Mouse (Mus musculus) c-Kit-positive CD71-negative TER-119-negative erythroid progenitor cells, embryonic 14.5 days (primary cell): ENCODE data around the gene Ydjc.
A peak's percentile ranks its signal among the peaks of the same experiment; 100 is the strongest.

ENCODE experiments used
- DNase-seq: peaks from one replicate; pipeline ENCODE4 v3.0.0-alpha.2; 2013; ENCODE audit warnings: low read depth

The Ydjc gene

DNA sequence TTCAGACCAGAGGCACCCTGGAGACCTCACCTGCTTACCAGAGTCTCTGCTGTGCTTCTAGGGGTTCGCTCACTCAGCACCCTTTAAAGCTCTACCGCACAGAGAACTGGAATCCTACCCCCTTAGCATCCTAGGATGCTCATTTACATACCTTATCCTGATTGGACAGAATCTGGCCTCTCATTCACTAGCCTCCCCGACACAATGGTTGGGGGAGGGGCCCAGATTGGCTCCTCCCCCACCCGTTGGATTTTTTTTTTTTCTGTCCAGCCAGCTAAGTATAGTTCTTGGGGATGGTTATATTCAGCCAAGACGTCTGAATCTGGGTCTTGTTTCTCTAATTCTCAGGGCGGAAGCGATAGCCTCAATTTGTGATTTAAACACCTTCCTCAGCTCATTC is at the start of gene Ydjc:
Ydjc (plus strand) TSS at position 283 of the 400 bp plus-strand sequence.
- no peak for DNase-seq

- no peak for DNase-seq
These were observed 47.5 kb upstream of the Ydjc start for GRCm38 (mm10) chr16:17096938-17097337.

DNA sequence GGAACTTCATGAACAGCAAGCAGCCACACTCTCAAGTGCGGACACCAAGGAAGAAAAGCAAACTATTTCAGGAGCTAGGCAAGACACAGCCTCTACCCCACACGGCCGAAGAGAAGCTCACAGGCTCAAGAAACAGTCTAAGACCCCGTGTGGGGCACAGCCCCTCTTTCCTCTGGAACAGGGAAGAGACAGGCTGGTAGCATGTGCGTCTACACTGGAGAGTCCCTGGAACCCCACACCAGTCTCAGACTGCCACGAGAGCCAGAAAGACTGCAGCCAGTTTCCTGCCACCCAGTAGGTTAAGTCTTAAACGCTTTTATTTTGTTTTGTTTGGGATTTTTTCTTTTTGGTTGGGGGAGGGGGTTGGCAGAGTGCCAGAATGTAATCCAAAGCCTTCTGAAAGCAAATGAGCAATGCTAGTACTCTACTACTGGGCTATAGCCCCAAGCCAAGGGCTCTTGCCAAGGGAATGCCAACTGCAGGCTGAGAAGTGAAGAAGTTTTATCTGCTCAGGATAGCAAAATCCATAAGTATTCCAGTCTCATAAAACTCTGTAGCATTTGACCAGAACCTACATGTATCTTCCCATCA is 41.7 kb upstream of the Ydjc start:
- DNase-seq: no peak

DNA sequence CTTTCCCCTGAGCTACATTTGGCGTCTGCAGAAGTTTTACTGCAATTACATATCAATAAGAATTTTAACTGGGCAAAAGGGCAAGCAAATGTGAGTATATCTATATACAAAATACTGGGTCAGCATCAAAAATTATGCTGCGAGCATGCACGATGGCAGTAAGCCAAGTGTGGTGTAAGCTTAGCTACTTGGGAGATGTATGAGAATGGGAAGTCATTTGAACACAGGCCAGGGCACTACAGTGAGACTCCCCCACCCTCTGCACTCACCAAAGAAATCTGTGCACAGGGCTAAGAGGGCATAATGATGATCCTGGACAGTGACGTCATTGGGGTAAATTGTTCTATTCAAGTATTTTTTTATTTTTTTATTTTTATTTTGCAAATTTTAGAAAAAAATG is 39.8 kb upstream of the Ydjc start:
- DNase-seq: no peak

GRCm38 (mm10) chr16:17110771-17111743 is 33.4 kb upstream of the Ydjc start, which contains the start of gene Ppil2:
Ppil2 (minus strand) TSS chr16:17111257.
- no peak for DNase-seq

DNA sequence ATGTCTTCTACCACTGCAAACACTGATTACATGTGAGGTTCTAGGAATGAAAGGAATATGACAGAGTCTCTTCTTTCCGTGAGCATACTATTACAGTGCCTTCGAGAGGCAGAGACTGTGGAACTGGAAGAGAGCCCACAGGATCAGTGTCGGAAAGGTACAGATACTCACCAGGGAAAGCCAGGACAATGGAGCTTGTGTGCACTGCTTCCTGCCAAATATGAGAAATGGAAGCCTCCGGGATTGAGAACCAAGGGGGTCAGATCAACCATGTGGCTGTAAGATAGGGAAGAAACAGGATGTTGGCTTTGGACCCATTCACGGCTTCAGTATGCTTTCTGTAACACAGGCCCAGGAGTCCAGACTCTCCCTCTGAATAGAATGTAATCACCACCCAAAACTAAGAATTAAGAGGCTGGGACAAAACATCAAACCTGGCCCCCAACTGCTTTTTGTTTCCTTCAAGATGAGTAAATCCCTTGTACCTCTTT is 27.1 kb upstream of the Ydjc start:
- no peak for DNase-seq

- no peak for DNase-seq
These were observed 22.9 kb upstream of the Ydjc start for GRCm38 (mm10) chr16:17121569-17121968.

DNA sequence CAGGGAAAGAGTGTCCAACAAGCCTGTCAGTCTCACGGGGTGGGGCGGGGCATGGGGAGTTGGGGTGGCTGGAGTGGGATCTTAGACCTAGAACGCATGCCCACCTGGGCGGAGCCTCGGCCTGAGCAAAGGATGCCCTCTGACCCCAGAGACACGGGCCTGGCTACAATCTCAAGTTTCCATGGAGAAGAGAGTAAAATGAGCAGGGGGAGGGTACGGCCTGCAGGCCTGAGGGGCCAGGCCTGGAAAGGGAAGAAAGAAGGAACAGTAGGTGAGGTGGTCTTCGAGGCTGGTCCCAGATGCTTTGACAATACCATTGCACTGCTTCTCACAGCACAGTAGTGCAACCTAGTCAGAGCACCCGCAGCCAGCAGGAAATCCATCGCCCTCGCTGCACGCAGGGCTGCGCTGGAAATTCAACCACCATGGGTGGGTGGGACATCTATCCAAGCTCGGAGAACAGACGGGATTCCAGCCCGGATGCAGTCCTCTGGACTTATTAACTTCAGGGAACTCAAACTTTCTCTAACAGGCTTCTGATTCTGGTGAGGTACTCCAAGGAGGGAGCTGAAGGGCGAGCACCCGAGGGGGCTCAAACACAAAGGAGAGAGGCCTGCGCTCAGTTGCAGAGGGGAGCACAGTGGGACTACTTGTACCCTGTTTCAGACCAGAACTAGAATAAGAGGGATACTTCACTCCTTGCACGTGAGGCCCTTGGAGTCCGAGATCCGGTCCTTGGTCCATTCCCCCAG is 20.1 kb upstream of the Ydjc start:
- DNase-seq: no peak

DNA sequence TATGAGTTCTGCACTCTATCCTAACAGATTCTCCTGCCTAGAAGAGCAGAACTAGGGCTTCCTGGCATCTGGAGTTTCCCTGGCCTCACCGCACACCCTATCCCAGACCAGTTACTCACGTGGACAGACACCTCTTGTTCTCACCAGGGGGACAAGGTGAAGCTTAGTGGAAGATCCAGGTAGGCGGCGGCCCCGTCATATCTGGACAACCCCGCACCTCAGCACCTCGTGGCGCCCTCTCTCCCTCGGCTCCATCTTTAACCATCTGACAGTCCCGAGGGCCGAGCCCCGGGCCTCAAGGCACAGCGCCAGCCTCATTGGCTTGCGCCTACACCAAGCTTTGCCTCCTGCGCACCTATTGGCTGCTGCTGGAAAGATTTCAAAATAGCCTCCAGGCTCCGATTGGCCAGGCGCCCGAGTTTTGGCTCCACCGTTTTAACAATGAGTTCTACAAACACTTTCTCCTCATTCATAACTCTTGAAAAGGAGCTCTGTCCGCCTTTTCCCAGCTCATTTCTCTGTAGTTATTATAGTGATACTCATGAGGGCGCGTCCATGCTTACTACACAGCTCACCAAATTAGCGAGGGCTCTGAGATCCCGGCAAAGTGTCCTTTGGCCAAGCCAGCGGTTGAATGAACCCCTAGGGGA is 19.4 kb upstream of the Ydjc start, which contains the start of gene 2610318N02Rik:
2610318N02Rik (minus strand) TSS at position 297 of the 650 bp plus-strand sequence.
- peak; percentile 81 for DNase-seq

- no peak for DNase-seq
These were observed 17.1 kb upstream of the Ydjc start for GRCm38 (mm10) chr16:17127292-17127691.

GRCm38 (mm10) chr16:17131191-17132088 is 13.0 kb upstream of the Ydjc start:
- DNase-seq: no peak

GRCm38 (mm10) chr16:17132089-17132905 is 12.1 kb upstream of the Ydjc start, which contains the start of gene Sdf2l1:
Sdf2l1 (minus strand) TSS chr16:17132383.
- peak; percentile 94 for DNase-seq

GRCm38 (mm10) chr16:17132906-17133200 is 11.6 kb upstream of the Ydjc start:
- DNase-seq: no peak

DNA sequence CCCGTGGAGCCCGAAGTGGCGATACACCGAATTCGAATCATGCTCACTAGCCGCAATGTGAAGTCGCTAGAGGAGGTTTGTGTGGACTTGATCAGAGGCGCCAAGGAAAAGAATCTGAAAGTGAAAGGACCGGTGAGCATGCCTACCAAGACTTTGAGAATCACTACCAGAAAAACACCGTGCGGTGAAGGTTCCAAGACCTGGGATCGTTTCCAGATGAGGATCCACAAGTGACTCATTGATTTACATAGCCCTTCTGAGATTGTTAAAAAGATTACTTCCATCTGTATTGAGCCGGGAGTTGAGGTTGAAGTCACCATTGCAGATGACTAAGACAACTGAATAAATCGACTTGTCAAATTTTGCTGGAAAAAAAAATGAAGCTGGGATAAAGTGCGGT is 7.1 kb upstream of the Ydjc start:
- DNase-seq: no peak

- peak; percentile 81 for DNase-seq
These were observed 2.4 kb downstream of the Ydjc start, which contains the start of gene Ccdc116 for GRCm38 (mm10) chr16:17146772-17147235. Ccdc116 (minus strand) TSS chr16:17147229.

DNA sequence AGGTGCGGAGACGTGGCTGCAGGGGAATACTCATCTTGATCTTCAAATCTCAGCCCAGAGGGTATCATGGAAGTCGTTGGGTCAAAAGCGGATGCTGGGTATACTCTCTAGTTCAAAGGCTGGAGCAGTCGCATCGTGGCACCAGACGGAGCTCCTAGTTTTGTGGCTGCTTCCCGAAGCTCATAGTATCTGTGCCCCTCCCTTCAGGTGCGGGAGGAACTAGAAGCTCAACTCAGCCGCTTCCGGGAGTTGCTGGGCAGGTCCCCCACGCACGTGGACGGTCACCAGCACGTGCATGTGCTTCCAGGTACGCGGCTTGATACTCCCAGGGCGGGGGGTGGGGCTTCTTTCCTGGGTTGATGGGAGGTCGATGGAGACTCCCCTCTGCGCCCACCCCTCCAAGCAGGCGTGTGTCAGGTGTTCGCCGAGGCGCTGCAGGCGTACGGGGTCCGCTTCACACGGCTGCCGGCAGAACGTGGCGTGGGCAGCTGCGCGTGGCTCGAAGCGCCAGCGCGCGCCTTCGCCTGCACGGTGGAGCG is 3.0 kb downstream of the Ydjc start:
- no peak for DNase-seq

GRCm38 (mm10) chr16:17148084-17148483 is 3.7 kb downstream of the Ydjc start:
- no peak for DNase-seq

- no peak for DNase-seq
These were observed 6.3 kb downstream of the Ydjc start for GRCm38 (mm10) chr16:17150520-17151258.

DNA sequence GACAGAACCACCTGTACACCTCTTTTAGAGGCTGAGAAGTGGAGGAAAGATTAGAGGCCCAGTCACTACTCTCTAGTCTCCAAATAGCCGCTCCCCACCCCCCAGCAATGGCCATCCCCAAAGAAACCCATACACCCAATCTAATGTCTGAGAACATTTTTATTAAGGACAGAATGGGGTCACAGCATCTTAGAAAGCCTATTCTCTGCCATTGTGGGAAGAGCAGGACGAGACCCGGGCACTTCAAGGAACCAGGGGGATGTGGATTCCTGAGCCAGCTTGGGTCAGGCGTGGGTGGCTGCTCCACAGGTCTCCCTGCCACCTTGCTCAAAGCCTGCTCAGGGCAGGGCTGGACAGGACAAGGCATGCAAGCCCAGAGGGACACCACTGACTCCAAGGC is 7.5 kb downstream of the Ydjc start:
- no peak for DNase-seq
